Comparison of ENCODE assay signal across 11 mouse cellular contexts in genomic region chr7:80146077-80146476, GRCm38 (mm10). TPM values are rescaled to one million over a fixed set of nuclear protein-coding genes. Genes with fewer than 3 reads are reported as not detected.
DNase-seq lines count a peak whose midpoint lies in the region; ATAC-seq lines count a peak whose summit lies in the region.
"Had no signal": no experiment of that assay in that cellular context is flagged by ENCODE, and none has a peak within 500 bp of the region (broad histone marks: within the 10 kb centered on the region; RNA-seq: fewer than 3 reads in every experiment).

No protein-coding gene starts in this region.

- 75% methylated on average over 8 of the region's 8 CpGs for WGBS in intestine, embryonic 15.5 days

- H3K4me1 ChIP-seq in intestine, embryonic 15.5 days (replicated peaks) = peaks cover 13% of the 10 kb centered on the region

- ATAC-seq in activated CD4-positive, CD25-positive, alpha-beta regulatory T cell, adult 4 months = peak; percentile 55
- ATAC-seq in intestine, embryonic 15.5 days = peak; percentile 71; the same call in 1 of the 2 replicates

- H3K36me3 ChIP-seq in intestine, embryonic 15.5 days = no peaks in the 10 kb centered on the region

- no peak overlapping the region for H3K4me2 ChIP-seq in intestine, embryonic 15.5 days (replicated peaks)
- H3K4me2 ChIP-seq: lung, embryonic 14.5 days had no signal

- no peak overlapping the region for H3K27ac ChIP-seq in intestine, embryonic 15.5 days

- peak; percentile 62 for DNase-seq in CD4-positive helper T cell, adult 2 months (ENCODE audit: low read depth, low spot score)
- peak; percentile 36 for DNase-seq in spleen, adult 12 weeks (ENCODE audit: low spot score)
- DNase-seq in adrenal gland, adult 2 months = no peak
- no peak for DNase-seq in MN1 (ENCODE audit: low spot score)
- no peak for DNase-seq in embryo, embryonic 10 days (ENCODE audit: low spot score)
- DNase-seq in layer of hippocampus, postnatal 14 days (ENCODE audit: low spot score in 2 of 2) = no peak
- DNase-seq: adrenal gland, postnatal 25 days; gastrocnemius, postnatal 25 days; lung, embryonic 14.5 days had no signal

- H3K9ac ChIP-seq in intestine, embryonic 15.5 days = no peak overlapping the region
- H3K9ac ChIP-seq: lung, embryonic 14.5 days had no signal

- no peaks in the 10 kb centered on the region for H3K27me3 ChIP-seq in intestine, embryonic 15.5 days (replicated peaks)

- H3K9me3 ChIP-seq in intestine, embryonic 15.5 days = no peaks in the 10 kb centered on the region

- no peak overlapping the region for H3K4me3 ChIP-seq in intestine, embryonic 15.5 days (replicated peaks)

RNA-seq across cellular contexts. Expression of gene Idh2, which starts 30.9 kb away (rescaled TPM):
- 10 to 100 TPM; 24.8 to 31.7 TPM for polyA plus RNA-seq in activated CD4-positive, CD25-positive, alpha-beta regulatory T cell, adult 4 months (2017; shearing (Covaris generic))
- 520 and 568 TPM in 2 replicates for polyA plus RNA-seq in intestine, embryonic 15.5 days (2015; fragmentation: Nextera tagmentation; extraction: Ambion mirVana)
- total RNA-seq in adrenal gland, adult 2 months (2021) = 100 to 1,000 TPM in 1 of 2 experiments, 10 to 100 TPM in 1; 96.2 to 200 TPM
- polyA plus RNA-seq in adrenal gland, adult 2 months (2012; rRNA removed) = 147 and 150 TPM in 2 replicates
- total RNA-seq in layer of hippocampus, postnatal 14 days (2021) = 10 to 100 TPM; 70.9 to 75.8 TPM

RNA-seq across cellular contexts. Expression of gene Sema4b, which starts 40.6 kb away (rescaled TPM):
- polyA plus RNA-seq in activated CD4-positive, CD25-positive, alpha-beta regulatory T cell, adult 4 months (2017; shearing (Covaris generic)) = 10 to 100 TPM; 16.5 to 26.1 TPM
- 16.8 and 16.9 TPM in 2 replicates for polyA plus RNA-seq in intestine, embryonic 15.5 days (2015; fragmentation: Nextera tagmentation; extraction: Ambion mirVana)
- total RNA-seq in adrenal gland, adult 2 months (2021) = 10 to 100 TPM; 57.7 to 66.4 TPM
- polyA plus RNA-seq in adrenal gland, adult 2 months (2012; rRNA removed) = 55.1 and 65.8 TPM in 2 replicates
- total RNA-seq in layer of hippocampus, postnatal 14 days (2021) = 10 to 100 TPM; 25.2 to 25.7 TPM

Comparison
In these comparisons a context has a peak if more than half of its experiments do, and no peak if none do; other contexts are left out.
1. DNase-seq: peak in CD4-positive helper T cell, adult 2 months (single experiment) and spleen, adult 12 weeks (single experiment); none in adrenal gland, adult 2 months (single experiment), MN1 (single experiment), embryo, embryonic 10 days (single experiment) and layer of hippocampus, postnatal 14 days (0 of 2).